In the genomic region with DNA sequence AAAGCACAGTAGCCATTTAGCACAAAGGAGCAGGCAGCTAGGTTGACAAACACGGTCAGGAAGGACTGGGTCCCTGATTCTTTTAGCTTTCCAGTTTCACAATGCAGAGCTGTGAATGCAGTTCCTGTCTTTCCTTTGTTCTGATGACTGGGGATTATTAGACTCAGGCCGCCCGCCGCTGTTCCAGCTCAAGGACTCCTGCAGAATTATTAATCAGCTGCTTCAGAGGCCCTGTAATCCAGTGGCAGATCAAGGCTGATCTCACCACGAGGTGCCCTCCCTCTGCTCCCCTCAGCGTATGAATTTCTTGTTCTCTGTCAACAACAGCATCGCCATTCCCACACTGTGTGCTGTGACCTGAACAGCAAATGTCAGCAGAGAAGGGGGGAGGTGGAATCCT, we compare ENCODE assay signal across 8 mouse cellular contexts.
A peak's percentile ranks its signal among the peaks of the same experiment; 100 is the strongest.
DNase-seq lines count a peak whose midpoint lies in the region; ATAC-seq and TF ChIP-seq lines count a peak whose summit lies in the region.

No protein-coding gene starts in this region.

- DNase-seq in ovary, postnatal 36 days (ENCODE audit: low spot score), result peak; percentile 57
- no peak for DNase-seq in ovary, postnatal 10 days (ENCODE audit: low spot score)
- DNase-seq in embryonic facial prominence, embryonic 14.5 days (ENCODE audit: low spot score), result peak; percentile 79
- peak; percentile 58 for DNase-seq in kidney, adult 9 months
- no peak for DNase-seq in limb, embryonic 14.5 days (ENCODE audit: low spot score)
- DNase-seq in stomach, postnatal 0 days (ENCODE audit: low spot score), result no peak
- DNase-seq in adipocyte (ENCODE audit: low spot score), result no peak
- no peak for DNase-seq in gastrocnemius, postnatal 36 days

- intact Hi-C loops in gastrocnemius, postnatal 36 days (cut with DNase I), result no loop called here

- 0 out of 2 replicates have a peak, but pooled peaks cover 4% of the 10 kb centered on the region for H3K36me3 ChIP-seq in embryonic facial prominence, embryonic 14.5 days (ENCODE audit: control insufficient read depth, insufficient read depth, low read length)
- 0 out of 2 replicates have a peak, but pooled peaks cover 4% of the 10 kb centered on the region for H3K36me3 ChIP-seq in limb, embryonic 14.5 days (ENCODE audit: control insufficient read depth, insufficient read depth, low read length)
- no peaks in the 10 kb centered on the region for H3K36me3 ChIP-seq in stomach, postnatal 0 days (ENCODE audit: control insufficient read depth, insufficient read depth, low read length)

- H3K27me3 ChIP-seq in embryonic facial prominence, embryonic 14.5 days (replicated peaks; ENCODE audit: control insufficient read depth, insufficient read depth, low read length), result no peaks in the 10 kb centered on the region
- no peaks in the 10 kb centered on the region for H3K27me3 ChIP-seq in limb, embryonic 14.5 days (ENCODE audit: control insufficient read depth, insufficient read depth, low read length)
- H3K27me3 ChIP-seq in stomach, postnatal 0 days (ENCODE audit: control insufficient read depth, insufficient read depth, low read length), result no peaks in the 10 kb centered on the region

- TF ChIP-seq EP300 in stomach, postnatal 0 days (optimal IDR thresholded peaks at IDR 0.05), result no peak

- no peak for TF ChIP-seq POLR2A in limb, embryonic 14.5 days (IDR thresholded peaks at IDR 0.05; ENCODE audit: borderline replicate concordance, extremely low read depth, insufficient read depth, insufficient read length)

- H3K27ac ChIP-seq in embryonic facial prominence, embryonic 14.5 days (replicated peaks; ENCODE audit: low read depth, low read length), result peak overlapping the region; percentile 87
- H3K27ac ChIP-seq in limb, embryonic 14.5 days (replicated peaks; ENCODE audit: low read depth, low read length), result 0 out of 2 replicates have a peak overlapping the region, but pooled peaks have one; percentile 16
- peak overlapping the region; percentile 76 for H3K27ac ChIP-seq in stomach, postnatal 0 days (replicated peaks)

- peaks cover 66% of the 10 kb centered on the region for H3K4me1 ChIP-seq in embryonic facial prominence, embryonic 14.5 days (ENCODE audit: control insufficient read depth, insufficient read depth, low read length)
- H3K4me1 ChIP-seq in limb, embryonic 14.5 days (ENCODE audit: control insufficient read depth, insufficient read depth, low read length), result peaks cover 55% of the 10 kb centered on the region
- H3K4me1 ChIP-seq in stomach, postnatal 0 days (replicated peaks; ENCODE audit: control insufficient read depth, insufficient read depth), result peaks cover 22% of the 10 kb centered on the region

- no peaks in the 10 kb centered on the region for H3K9me3 ChIP-seq in embryonic facial prominence, embryonic 14.5 days (ENCODE audit: control insufficient read depth, low read length)
- no peaks in the 10 kb centered on the region for H3K9me3 ChIP-seq in limb, embryonic 14.5 days (ENCODE audit: control insufficient read depth, low read length)
- H3K9me3 ChIP-seq in stomach, postnatal 0 days (ENCODE audit: control insufficient read depth, low read length), result no peaks in the 10 kb centered on the region

- no peak overlapping the region for H3K9ac ChIP-seq in embryonic facial prominence, embryonic 14.5 days (ENCODE audit: low read depth, low read length)
- H3K9ac ChIP-seq in limb, embryonic 14.5 days (ENCODE audit: low read depth, low read length, severe bottlenecking), result 0 out of 2 replicates have a peak overlapping the region, but pooled peaks have one; percentile 18
- no peak overlapping the region for H3K9ac ChIP-seq in stomach, postnatal 0 days (ENCODE audit: low read length)

- ATAC-seq in embryonic facial prominence, embryonic 14.5 days (ENCODE audit: low read depth), result peak; percentile 56
- ATAC-seq in limb, embryonic 14.5 days (ENCODE audit: low FRiP score, low read depth), result no peak
- ATAC-seq in stomach, postnatal 0 days (ENCODE audit: low FRiP score, low TSS enrichment), result peak; percentile 30; the same call in 1 of the 2 replicates

- WGBS in embryonic facial prominence, embryonic 14.5 days, result 17% methylated on average over 7 of the region's 7 CpGs
- WGBS in limb, embryonic 14.5 days, result 22% methylated on average over 7 of the region's 7 CpGs
- whole genome bisulfite sequencing in stomach, postnatal 0 days, result 23% methylated on average over 7 of the region's 7 CpGs

- H3K4me3 ChIP-seq in embryonic facial prominence, embryonic 14.5 days (ENCODE audit: low read depth, low read length), result no peak overlapping the region
- H3K4me3 ChIP-seq in limb, embryonic 14.5 days (replicated peaks; ENCODE audit: low read length), result no peak overlapping the region
- H3K4me3 ChIP-seq in stomach, postnatal 0 days (ENCODE audit: low read depth, low read length), result no peak overlapping the region

- no peak overlapping the region for H3K4me2 ChIP-seq in embryonic facial prominence, embryonic 14.5 days (ENCODE audit: low read depth, low read length)
- H3K4me2 ChIP-seq in limb, embryonic 14.5 days (replicated peaks; ENCODE audit: low read depth, low read length, severe bottlenecking), result no peak overlapping the region
- no peak overlapping the region for H3K4me2 ChIP-seq in stomach, postnatal 0 days (replicated peaks; ENCODE audit: low read depth)

- no peak for TF ChIP-seq CTCF in stomach, postnatal 0 days (IDR thresholded peaks at IDR 0.05; ENCODE audit: low read depth)

Comparison
In these comparisons a context has a peak if more than half of its experiments do, and no peak if none do; other contexts are left out.
1. DNase-seq: peak in ovary, postnatal 36 days (single experiment), embryonic facial prominence, embryonic 14.5 days (single experiment) and kidney, adult 9 months (single experiment); none in ovary, postnatal 10 days (single experiment), limb, embryonic 14.5 days (single experiment), stomach, postnatal 0 days (single experiment), adipocyte (single experiment) and gastrocnemius, postnatal 36 days (0 of 2).
2. H3K27ac ChIP-seq: peak in every context shown above with its lines; median percentile 87 in embryonic facial prominence, embryonic 14.5 days; 76 in stomach, postnatal 0 days; 16 in limb, embryonic 14.5 days.